Comparison of ENCODE assay signal across 19 mouse cellular contexts in genomic region chr16:3532586-3532985, GRCm38 (mm10). TPM values are rescaled to one million over a fixed set of nuclear protein-coding genes. Genes with fewer than 3 reads are reported as not detected.
DNase-seq lines count a peak whose midpoint lies in the region; TF ChIP-seq lines count a peak whose summit lies in the region.
"Not testable (repeated sequence)": the region's sequence is repeated elsewhere in the genome, so short reads cannot be mapped to it uniquely, and the experiment has no call there.
"Had no signal": no experiment of that assay in that cellular context is flagged by ENCODE, and none has a peak within 500 bp of the region (broad histone marks: within the 10 kb centered on the region; RNA-seq: fewer than 3 reads in every experiment).

No protein-coding gene starts in this region.

- not testable (repeated sequence) for H3K36me3 ChIP-seq in CH12.LX (replicated peaks in 1 of 2; ENCODE audit: control insufficient read depth in 1 of 2, insufficient read depth in 1 of 2, low read length in 1 of 2); ES-E14 (ENCODE audit: control insufficient read depth, insufficient read depth, low read length, poor library complexity, severe bottlenecking)

- H3K9me3 ChIP-seq in CH12.LX (replicated peaks; ENCODE audit: low read length); ES-E14 (ENCODE audit: control insufficient read depth, insufficient read depth, low read depth, low read length): not testable (repeated sequence)

- dilution Hi-C loops in CH12.LX (cut with MboI; ENCODE audit: extremely low pct_ligation_motif_present, extremely low pct_unique_long_range_greater_than_20kb, low sequenced_read_pairs) = not testable (repeated sequence)

- H3K4me2 ChIP-seq in CH12.LX (ENCODE audit: insufficient read depth, low read depth, poor library complexity, severe bottlenecking) = not testable (repeated sequence)

- peak in 1 of 2 experiments; percentile 38; a peak in 2 of 4 replicates for TF ChIP-seq CTCF in CH12.LX (conservative IDR thresholded peaks at IDR 0.05 in 1 of 2, IDR thresholded peaks at IDR 0.05 in 1 of 2; ENCODE audit: low read depth in 2 of 2, low read length in 2 of 2)

- H3K27me3 ChIP-seq in CH12.LX (replicated peaks) = not testable (repeated sequence)

- not testable (repeated sequence) for TF ChIP-seq RAD21 in CH12.LX (IDR thresholded peaks at IDR 0.05; ENCODE audit: low read depth, low read length)

- TF ChIP-seq POLR2A in CH12.LX (IDR thresholded peaks at IDR 0.05; ENCODE audit: low read depth, low read length) = not testable (repeated sequence)

- not testable (repeated sequence) for TF ChIP-seq EP300 in CH12.LX (IDR thresholded peaks at IDR 0.05; ENCODE audit: low read length)

- in situ Hi-C loops in CH12.LX (cut with MboI; ENCODE audit: low pct_ligation_motif_present, low pct_unique_long_range_greater_than_20kb, low sequenced_read_pairs); ES-E14 (cut with MboI; ENCODE audit: low sequenced_read_pairs in 2 of 2, unreplicated experiment in 2 of 2): not testable (repeated sequence)

- peaks cover 0 to 26% of the 10 kb centered on the region in 2 experiments; a peak in 2 of 4 replicates for H3K4me1 ChIP-seq in CH12.LX (ENCODE audit: control insufficient read depth in 1 of 2, insufficient read depth in 2 of 2)
- not testable (repeated sequence) for H3K4me1 ChIP-seq in ES-E14 (ENCODE audit: control insufficient read depth in 2 of 2, insufficient read depth in 2 of 2, low read length in 2 of 2, poor library complexity in 1 of 2)

- H3K9ac ChIP-seq in CH12.LX (ENCODE audit: insufficient read depth, low read depth); ES-E14 (ENCODE audit: insufficient read depth, low read depth, low read length, poor library complexity, severe bottlenecking): not testable (repeated sequence)

- not testable (repeated sequence) for H3K4me3 ChIP-seq in CH12.LX (replicated peaks in 1 of 3; ENCODE audit: low read depth in 2 of 3, low read length in 2 of 3, poor library complexity in 1 of 3); ES-E14 (ENCODE audit: insufficient read depth in 1 of 2, low read depth in 1 of 2, low read length in 2 of 2, poor library complexity in 1 of 2, severe bottlenecking in 1 of 2)

- H3K27ac ChIP-seq in CH12.LX (ENCODE audit: insufficient read depth, low read depth) = not testable (repeated sequence)
- H3K27ac ChIP-seq in ES-E14 (ENCODE audit: insufficient read depth, low read depth, low read length, poor library complexity, severe bottlenecking) = peak overlapping the region; percentile 85; the same call in 1 of the 2 replicates

- not testable (repeated sequence) for DNase-seq in CH12.LX (ENCODE audit: extremely low read depth); ES-E14 (ENCODE audit: low read depth, low spot score)
- peak; percentile 70 for DNase-seq in ES-CJ7 (ENCODE audit: low read depth, low spot score)
- peak; percentile 68 for DNase-seq in R1 (ENCODE audit: low read depth, low spot score)
- peak; percentile 32 for DNase-seq in ZHBTc4 (ENCODE audit: low read depth, low spot score)

- not testable (repeated sequence) for H3K79me2 ChIP-seq in CH12.LX (replicated peaks; ENCODE audit: control insufficient read depth, extremely low read depth, insufficient read depth, poor library complexity, severe bottlenecking)

TF ChIP-seq in CH12.LX, 34 proteins besides CTCF, POLR2A, EP300 and RAD21:
- TF ChIP-seq SMC3 (IDR thresholded peaks at IDR 0.05; ENCODE audit: low read depth, low read length) = peak; percentile 22; the same call in 1 of the 2 replicates

RNA-seq across cellular contexts. Expression of gene Olfr161, which starts 58.3 kb away (rescaled TPM):
- total RNA-seq in CH12.LX (2012; rRNA removed) = not detected in 2 replicates
- not detected in 2 replicates for total RNA-seq in CH12.LX (2014; rRNA removed)
- polyA plus RNA-seq in CH12.LX (2012; ENCODE audit: insufficient read length, low read depth) = 0.03 and 0.04 TPM in 2 replicates
- 0.09 and 0.42 TPM in 2 replicates for total RNA-seq in ES-E14 (2012; rRNA removed)
- total RNA-seq: adrenal gland, adult 18-20 months; adrenal gland, adult 2 months; adrenal gland, adult 8-10 months; adrenal gland, postnatal 10 days; adrenal gland, postnatal 14 days; adrenal gland, postnatal 25 days; adrenal gland, postnatal 36 days; adrenal gland, postnatal 4 days; MEL had no signal
- polyA plus RNA-seq: adrenal gland, adult 2 months; brain, embryonic 14.5 days; C2C12; cerebellum, adult 2 months; G1E; Patski had no signal
